Mouse (Mus musculus): ENCODE measurements at regions not wholly inside any gene's neighbourhood (a gene's known extent, or its start where the extent isn't known, plus 50 kb on each side); places are given as distances from the start of the nearest gene placed in this dataset.
A peak's percentile ranks its signal among the peaks of the same experiment; 100 is the strongest.

DNA sequence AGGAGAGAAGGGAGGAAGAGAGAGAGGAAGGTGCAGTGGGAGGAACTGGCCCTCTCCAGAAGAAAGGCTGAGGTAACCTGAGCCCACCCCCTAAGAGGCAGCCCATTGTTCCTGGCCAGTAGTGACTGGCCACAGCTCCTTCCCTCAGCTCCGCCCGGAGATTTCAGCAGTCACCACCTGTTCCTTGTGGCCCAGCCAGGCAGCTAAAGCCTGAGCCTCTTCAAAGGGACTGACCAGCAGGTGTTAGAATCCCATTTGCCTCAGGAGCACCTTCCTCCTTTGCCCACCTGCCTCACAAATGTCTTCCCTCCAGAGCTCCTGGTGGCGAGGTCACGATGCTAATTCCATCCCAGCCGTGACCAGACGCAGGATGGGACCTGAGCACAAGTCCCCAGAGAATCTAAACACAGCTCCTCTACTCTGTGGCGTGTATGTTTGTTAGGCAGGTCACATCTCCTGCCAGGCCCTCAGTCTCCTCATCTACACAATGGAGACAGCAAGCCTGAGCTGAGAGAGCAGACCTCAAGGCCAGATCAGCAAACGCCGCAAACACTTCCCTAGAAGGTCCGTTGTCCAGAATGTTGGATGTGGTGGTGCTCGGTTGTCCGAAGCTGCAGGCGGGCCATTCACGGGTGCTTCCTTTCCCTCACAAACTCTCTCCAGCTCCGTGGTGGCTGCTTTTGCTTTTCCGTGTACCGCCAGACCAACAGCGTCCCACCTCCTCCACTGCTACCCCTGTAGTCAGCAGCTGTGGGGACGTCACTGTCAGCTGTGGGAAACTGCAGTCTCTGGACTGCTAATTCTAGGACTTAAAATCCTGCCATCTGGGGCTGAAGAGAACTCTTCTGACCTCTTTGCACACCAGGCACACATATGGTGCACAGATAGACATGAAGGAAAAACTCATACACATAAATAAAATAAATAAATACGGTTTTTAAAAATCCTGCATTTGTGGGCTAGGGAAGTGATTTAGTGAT, 145.8 kb upstream of the Rad23b start:
- DNase-seq (ENCODE audit: low spot score in 2 of 2), result no peak

- no peak for DNase-seq (ENCODE audit: low spot score in 2 of 2)
Observed at GRCm38 (mm10) chr4:55206226-55206625, 143.6 kb upstream of the Rad23b start.

DNA sequence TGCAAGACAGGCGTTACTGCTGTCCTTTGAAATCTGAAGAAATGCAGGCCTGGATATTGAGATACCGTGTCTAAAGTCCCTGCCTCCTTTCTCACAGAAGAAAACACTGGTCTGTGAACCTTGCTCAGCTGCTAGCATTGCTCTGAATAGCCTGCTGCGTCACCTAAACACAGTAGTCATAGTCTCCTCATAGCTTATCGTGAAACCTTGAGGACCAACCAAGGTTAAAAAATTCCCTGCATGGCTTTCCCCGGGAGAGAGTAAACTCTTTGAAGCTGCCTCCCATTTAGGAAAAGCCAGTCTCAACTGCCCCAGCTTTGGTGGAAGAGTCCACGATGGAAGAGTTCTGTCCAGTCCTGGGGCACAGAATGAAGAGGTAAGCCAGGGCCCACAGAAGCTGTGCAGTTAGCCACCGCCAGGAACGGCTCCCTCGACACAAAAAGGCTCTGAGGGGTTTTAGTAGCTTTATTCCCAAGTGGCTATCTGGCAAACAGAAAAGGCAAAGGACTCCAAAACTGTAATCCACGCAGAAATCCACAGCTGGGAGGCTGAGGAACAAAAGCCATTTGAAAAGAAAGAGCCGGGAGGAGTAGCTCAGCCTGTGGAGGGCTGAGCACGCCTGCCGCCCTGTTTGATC, 142.0 kb upstream of the Rad23b start:
- no peak for DNase-seq (ENCODE audit: low spot score in 2 of 2)

DNA sequence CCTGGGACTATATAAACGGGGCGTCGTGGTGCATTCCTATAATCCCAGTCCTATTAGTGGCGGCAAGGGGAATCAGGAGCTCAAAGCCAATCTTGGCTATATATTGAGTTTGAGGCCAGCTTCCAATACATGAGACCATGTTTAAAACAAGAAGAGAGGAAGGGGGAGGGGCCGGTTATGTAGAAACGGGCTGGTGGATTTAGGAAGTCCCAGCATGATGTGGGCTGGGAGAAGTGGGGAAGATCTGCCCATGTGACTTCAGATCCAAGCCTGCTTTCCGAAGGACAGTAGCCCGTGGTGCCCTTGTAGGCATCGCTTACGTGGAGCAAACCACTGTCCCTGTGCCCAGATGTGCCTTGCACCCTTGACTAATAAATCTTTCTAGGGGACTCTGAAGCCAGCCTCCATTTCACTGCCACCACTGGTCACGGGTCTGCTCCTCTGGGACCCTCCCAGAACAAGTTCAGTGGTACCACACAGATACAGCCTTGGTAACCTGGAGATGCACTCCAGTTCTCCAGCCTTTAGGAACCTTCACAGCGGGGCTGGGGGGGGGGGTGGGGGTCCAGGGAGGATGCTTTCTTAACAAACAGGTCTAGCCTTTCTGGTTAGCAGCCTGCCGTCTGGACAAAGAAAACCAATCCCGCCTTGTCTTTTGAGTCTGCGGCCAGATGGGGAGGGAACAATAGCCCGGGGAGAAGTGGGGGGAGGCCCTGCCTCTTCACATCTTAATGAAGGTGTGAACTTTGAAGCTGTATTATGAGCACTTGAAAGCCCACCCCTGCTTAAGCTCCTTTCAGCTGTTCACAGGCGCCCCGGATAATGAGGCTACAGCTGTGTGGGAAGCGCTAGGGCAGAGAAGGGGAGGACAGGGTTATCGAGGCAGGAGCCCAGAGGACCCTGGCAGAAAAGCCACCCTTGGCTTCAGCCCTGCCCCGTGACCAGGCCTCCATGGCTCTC, 141.2 kb upstream of the Rad23b start:
- DNase-seq (ENCODE audit: low spot score in 2 of 2), result no peak

GRCm38 (mm10) chr4:55215425-55216174, 134.2 kb upstream of the Rad23b start:
- no peak for DNase-seq (ENCODE audit: low spot score in 2 of 2)

DNA sequence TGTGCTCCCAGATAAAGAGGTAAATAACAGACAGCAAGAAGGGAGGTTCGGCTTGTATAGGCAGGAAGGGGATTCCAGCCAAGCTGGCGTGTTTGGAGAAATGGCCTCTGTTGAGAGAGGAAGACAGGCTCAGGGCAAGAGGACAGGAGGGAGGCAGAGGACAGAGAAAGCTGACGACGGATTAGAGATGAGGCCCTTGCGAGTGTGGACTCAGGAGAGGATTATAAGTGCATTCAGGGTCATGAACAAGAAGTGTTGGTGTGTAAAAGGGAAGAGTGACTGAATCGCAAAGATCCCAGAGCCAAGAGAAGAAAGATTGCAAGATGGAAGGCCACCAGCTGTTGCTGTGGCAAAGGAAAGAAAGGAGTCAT, 133.7 kb upstream of the Rad23b start:
- DNase-seq (ENCODE audit: low spot score in 2 of 2), result no peak

DNA sequence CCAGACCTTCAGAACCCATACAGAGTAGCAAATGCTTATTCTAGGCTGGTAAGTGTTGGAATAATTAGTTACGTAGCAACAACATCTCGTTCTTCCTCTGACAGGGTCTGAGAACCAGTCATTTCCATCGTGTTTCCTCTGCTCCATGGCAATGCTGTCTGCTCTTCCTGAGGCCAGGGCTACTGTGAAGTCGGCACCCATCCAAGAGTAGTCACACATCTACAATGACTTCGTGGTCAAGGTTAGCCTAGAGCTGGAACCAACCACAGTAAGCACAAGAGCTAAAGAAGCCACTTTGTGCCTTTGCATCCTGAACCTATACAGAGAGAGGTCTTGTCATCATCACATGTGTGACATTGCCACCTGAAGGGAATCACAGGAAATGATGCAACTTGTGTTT, 124.1 kb upstream of the Rad23b start:
- DNase-seq (ENCODE audit: low spot score in 2 of 2), result no peak

GRCm38 (mm10) chr4:55227394-55227793, 122.4 kb upstream of the Rad23b start:
- DNase-seq (ENCODE audit: low spot score in 2 of 2), result no peak

- DNase-seq (ENCODE audit: low spot score in 2 of 2), result no peak
Observed at GRCm38 (mm10) chr4:55231522-55231921, 118.3 kb upstream of the Rad23b start.

DNA sequence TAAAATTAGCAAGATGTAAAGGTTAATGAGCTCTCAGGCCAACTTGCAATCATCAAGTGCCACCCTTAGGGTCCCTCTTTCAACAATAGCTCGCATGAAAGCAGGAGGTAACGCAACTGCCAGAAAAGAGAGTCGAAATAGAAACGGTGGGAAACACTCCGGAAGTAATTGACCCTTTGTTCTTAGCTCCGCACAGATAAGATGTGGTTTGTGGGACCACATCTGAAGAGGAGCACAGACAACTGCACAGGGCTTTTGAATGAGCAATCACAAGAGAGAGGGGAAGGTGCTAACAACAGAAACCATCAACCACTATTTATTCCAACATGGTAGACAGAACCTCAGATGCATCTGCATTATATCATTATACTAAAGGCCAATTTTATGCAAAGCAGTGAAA, 112.0 kb upstream of the Rad23b start:
- DNase-seq (ENCODE audit: low spot score in 2 of 2), result no peak

GRCm38 (mm10) chr4:55240450-55240849, 109.4 kb upstream of the Rad23b start:
- DNase-seq (ENCODE audit: low spot score in 2 of 2), result peak; percentile 11 to 45

GRCm38 (mm10) chr4:55242331-55242730, 107.5 kb upstream of the Rad23b start:
- DNase-seq (ENCODE audit: low spot score in 2 of 2), result no peak

DNA sequence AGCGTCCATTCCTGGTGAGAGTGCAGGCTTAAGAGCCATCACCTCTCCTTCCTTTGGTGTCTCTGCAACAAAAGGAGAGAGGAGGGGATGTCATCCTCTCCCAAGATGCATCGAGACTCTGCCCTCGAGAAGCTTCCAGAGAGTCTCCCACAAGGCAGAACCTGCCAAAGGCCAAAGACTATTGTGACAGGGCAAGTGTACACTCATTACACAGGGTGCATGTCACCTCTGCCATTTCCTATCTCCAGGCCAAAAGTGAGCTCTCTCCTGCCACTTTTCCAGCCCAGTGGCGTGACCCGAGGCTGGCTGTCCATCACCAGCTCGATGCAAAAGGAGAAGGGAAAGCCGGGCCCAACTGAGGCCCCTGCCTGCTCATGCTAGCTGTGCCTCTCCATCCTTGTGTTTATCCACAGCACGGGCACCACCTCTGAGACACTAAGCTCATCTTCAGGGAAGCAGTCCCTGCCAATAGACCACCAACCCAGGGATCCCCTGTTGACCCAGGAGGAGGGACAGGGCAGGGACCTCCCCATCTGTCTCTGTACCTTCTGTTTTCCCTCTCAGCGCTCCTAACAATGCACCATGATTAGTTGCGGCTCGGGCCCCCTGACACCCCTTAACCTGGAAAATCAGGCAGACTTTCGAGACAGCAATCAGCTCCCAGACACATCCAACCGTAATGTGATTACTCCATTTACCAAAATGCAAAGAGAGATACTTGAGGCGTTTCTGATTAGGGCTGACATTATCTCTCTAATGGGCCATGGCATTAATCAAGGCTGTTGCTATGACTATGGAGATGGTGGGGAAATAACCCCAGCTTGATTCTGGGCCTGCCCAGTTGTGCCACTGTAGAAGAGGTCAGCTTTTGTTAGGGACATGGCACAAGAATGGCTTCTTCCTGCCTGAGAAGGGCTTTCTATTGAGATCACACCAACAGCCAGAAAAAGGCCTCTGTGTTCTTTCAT, 106.5 kb upstream of the Rad23b start:
- no peak for DNase-seq (ENCODE audit: low spot score in 2 of 2)

DNA sequence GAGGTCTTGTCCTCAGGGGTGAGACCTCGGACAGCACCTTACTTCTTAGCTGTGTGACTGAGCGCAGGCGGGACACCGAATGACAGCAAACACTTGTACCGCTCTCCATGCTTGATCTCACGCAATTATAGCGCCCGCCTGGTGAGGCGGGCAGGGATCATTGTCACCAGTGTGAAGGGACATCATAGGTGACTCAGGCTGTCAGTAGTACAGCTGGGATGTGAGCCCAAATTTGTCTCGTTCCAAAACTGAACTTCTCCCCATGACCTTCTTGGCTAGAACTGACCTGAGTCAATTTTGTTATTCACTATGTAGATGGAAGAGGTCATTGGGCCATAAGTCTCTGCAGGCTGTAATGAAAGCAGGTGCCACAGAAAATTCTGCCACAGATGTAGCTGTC, 104.1 kb upstream of the Rad23b start:
- no peak for DNase-seq (ENCODE audit: low spot score in 2 of 2)

- DNase-seq (ENCODE audit: low spot score in 2 of 2), result no peak
Observed at GRCm38 (mm10) chr4:55250334-55250733, 99.5 kb upstream of the Rad23b start.

- no peak for DNase-seq (ENCODE audit: low spot score in 2 of 2)
Observed at GRCm38 (mm10) chr4:55251546-55251945, 98.3 kb upstream of the Rad23b start.

DNA sequence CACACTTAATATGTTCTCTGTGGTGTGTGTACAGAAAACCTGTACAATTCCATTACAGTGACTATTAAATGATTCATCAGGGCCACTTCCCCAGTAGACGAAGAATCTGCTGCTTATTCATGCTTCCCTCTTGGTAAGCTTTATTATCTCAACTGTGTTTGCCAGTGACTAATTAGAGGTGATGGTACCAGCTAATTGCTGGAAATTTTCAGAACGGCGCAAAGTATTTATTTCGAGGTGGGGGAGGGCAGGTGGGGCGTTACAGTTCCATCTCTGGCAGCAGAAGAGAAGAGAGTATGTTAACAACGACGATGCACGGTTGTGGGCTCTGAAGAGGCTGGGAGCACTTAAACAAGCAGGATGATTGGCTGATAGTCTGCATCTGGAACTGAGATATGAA, 96.1 kb upstream of the Rad23b start:
- DNase-seq (ENCODE audit: low spot score in 2 of 2), result no peak

DNA sequence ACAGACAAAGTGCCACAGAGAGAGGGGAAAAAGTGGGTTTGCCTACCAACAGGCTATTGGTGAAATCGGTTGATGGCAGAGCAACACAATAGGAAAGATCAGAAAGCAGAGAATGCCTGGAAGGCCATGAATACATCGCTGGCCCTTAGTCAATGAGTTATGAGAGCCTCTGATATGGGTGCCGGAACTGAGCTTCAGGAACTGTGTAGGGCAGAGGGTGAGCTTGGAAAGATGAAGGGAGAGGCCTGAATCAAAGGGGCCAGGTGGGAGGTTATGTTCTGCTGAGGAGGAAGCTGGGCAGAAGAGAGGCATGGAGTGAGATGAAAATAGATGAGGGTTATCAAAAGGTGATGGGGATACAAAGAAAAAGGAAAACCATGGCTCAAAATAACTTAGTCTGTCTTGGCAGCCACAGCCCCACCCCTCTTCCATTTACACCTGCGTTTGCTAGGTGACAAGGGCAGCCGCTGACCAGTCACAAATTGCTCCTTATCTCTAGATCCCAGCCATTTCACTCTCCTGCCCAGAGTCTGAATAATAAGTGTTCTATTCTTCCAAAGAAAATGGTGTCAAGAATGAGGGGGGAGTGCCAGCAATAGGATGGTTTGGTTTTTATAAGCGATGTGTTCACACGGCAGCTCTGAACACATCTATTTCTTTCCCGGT, 77.7 kb upstream of the Rad23b start:
- no peak for DNase-seq (ENCODE audit: low spot score in 2 of 2)

- no peak for DNase-seq (ENCODE audit: low spot score in 2 of 2)
Observed at GRCm38 (mm10) chr4:55276300-55276952, 73.4 kb upstream of the Rad23b start.
